Mouse (Mus musculus) induced T-regulatory cell, adult 2 months (primary cell): ENCODE data around the gene Hoxa10.

ENCODE experiments used
- DNase-seq: peaks from one replicate; pipeline ENCODE4 v3.0.0-alpha.2; 2012; ENCODE audit warnings: low read depth

Gene Hoxa10

GRCm38 (mm10) chr6:52217895-52218642 is 22.6 kb downstream of the Hoxa10 start:
- DNase-seq: peak; percentile 17

- peak; percentile 56 for DNase-seq
Measured at GRCm38 (mm10) chr6:52217459-52217768, 23.2 kb downstream of the Hoxa10 start.

- no peak for DNase-seq
Measured at GRCm38 (mm10) chr6:52216691-52217458, 23.8 kb downstream of the Hoxa10 start.

- peak; percentile 15 for DNase-seq
Measured at GRCm38 (mm10) chr6:52215771-52216535, 24.7 kb downstream of the Hoxa10 start.

- peak; percentile 6 for DNase-seq
Measured at GRCm38 (mm10) chr6:52215070-52215469, 25.6 kb downstream of the Hoxa10 start.

GRCm38 (mm10) chr6:52214271-52214670 is 26.4 kb downstream of the Hoxa10 start:
- no peak for DNase-seq

GRCm38 (mm10) chr6:52213119-52213986 is 27.3 kb downstream of the Hoxa10 start, which contains the start of the genes Hoxa3 and Gm28308:
TSS of gene Hoxa3 (minus strand) at chr6:52213336.
TSS of gene Gm28308 (minus strand) at chr6:52213339.
- DNase-seq: no peak

- DNase-seq: peak; percentile 55
Measured at GRCm38 (mm10) chr6:52212556-52213118, 28.0 kb downstream of the Hoxa10 start.

- peak; percentile 35 for DNase-seq
Measured at GRCm38 (mm10) chr6:52211961-52212360, 28.7 kb downstream of the Hoxa10 start.

- peak; percentile 75 for DNase-seq
Measured at GRCm38 (mm10) chr6:52211170-52211935, 29.3 kb downstream of the Hoxa10 start.

GRCm38 (mm10) chr6:52209685-52210046 is 31.0 kb downstream of the Hoxa10 start:
- no peak for DNase-seq

GRCm38 (mm10) chr6:52208868-52209684 is 31.6 kb downstream of the Hoxa10 start:
- DNase-seq: peak; percentile 10

- no peak for DNase-seq
Measured at GRCm38 (mm10) chr6:52208072-52208867, 32.4 kb downstream of the Hoxa10 start, which contains the start of gene Hoxa6. TSS of gene Hoxa6 (minus strand) at chr6:52208722.

- DNase-seq: no peak
Measured at GRCm38 (mm10) chr6:52207684-52207976, 33.0 kb downstream of the Hoxa10 start.

- DNase-seq: no peak
Measured at GRCm38 (mm10) chr6:52206882-52207683, 33.6 kb downstream of the Hoxa10 start.

GRCm38 (mm10) chr6:52205638-52206621 is 34.7 kb downstream of the Hoxa10 start:
- DNase-seq: no peak

- no peak for DNase-seq
Measured at GRCm38 (mm10) chr6:52205221-52205620, 35.4 kb downstream of the Hoxa10 start.
